Mouse (Mus musculus): Measurements from ENCODE around the gene Hist2h3c2. TPM values are rescaled to one million over a fixed set of nuclear protein-coding genes. Genes with fewer than 3 reads are reported as not detected.

Hist2h3c2 gene
- polyA plus RNA-seq, 1 experiment = 13.5 TPM

GRCm38 (mm10) chr3:96260220-96260619 is 21.3 kb upstream of the Hist2h3c2 start:
- TF ChIP-seq CTCF (IDR thresholded peaks at IDR 0.05; ENCODE audit: low read depth, low read length) (no peak), POLR2A (IDR thresholded peaks at IDR 0.05; ENCODE audit: borderline replicate concordance, low read depth, low read length) (no peak)
- H3K27ac ChIP-seq (ENCODE audit: insufficient read depth, low read depth, low read length) = no peak overlapping the region
- H3K4me1 ChIP-seq (ENCODE audit: control insufficient read depth, insufficient read depth, low read length) = peaks cover 28% of the 10 kb centered on the region
- H3K4me3 ChIP-seq (ENCODE audit: insufficient read depth, low read length) = no peak overlapping the region

- no peak overlapping the region for H3K27ac ChIP-seq (ENCODE audit: insufficient read depth, low read depth, low read length)
- no peak overlapping the region for H3K4me3 ChIP-seq (ENCODE audit: insufficient read depth, low read length)
- TF ChIP-seq POLR2A (IDR thresholded peaks at IDR 0.05; ENCODE audit: borderline replicate concordance, low read depth, low read length) = no peak
- no peak for TF ChIP-seq CTCF (IDR thresholded peaks at IDR 0.05; ENCODE audit: low read depth, low read length)
- H3K4me1 ChIP-seq (ENCODE audit: control insufficient read depth, insufficient read depth, low read length) = peaks cover 31% of the 10 kb centered on the region
Measured at GRCm38 (mm10) chr3:96257190-96257589, 18.3 kb upstream of the Hist2h3c2 start.

GRCm38 (mm10) chr3:96255926-96256593 is 17.1 kb upstream of the Hist2h3c2 start:
- Histone ChIP-seq H3K4me1 (ENCODE audit: control insufficient read depth, insufficient read depth, low read length) (peaks cover 26% of the 10 kb centered on the region), H3K4me3 (ENCODE audit: insufficient read depth, low read length) (no peak overlapping the region), H3K27ac (ENCODE audit: insufficient read depth, low read depth, low read length) (peak overlapping the region; percentile 41)
- TF ChIP-seq POLR2A (IDR thresholded peaks at IDR 0.05; ENCODE audit: borderline replicate concordance, low read depth, low read length) = no peak
- no peak for TF ChIP-seq CTCF (IDR thresholded peaks at IDR 0.05; ENCODE audit: low read depth, low read length)

GRCm38 (mm10) chr3:96254683-96255355 is 15.9 kb upstream of the Hist2h3c2 start:
- H3K4me3 ChIP-seq (ENCODE audit: insufficient read depth, low read length) = no peak overlapping the region
- no peak overlapping the region for H3K27ac ChIP-seq (ENCODE audit: insufficient read depth, low read depth, low read length)
- H3K4me1 ChIP-seq (ENCODE audit: control insufficient read depth, insufficient read depth, low read length) = peaks cover 36% of the 10 kb centered on the region
- TF ChIP-seq POLR2A (IDR thresholded peaks at IDR 0.05; ENCODE audit: borderline replicate concordance, low read depth, low read length) (no peak), CTCF (IDR thresholded peaks at IDR 0.05; ENCODE audit: low read depth, low read length) (no peak)

GRCm38 (mm10) chr3:96251787-96252186 is 12.9 kb upstream of the Hist2h3c2 start:
- no peak for TF ChIP-seq POLR2A (IDR thresholded peaks at IDR 0.05; ENCODE audit: borderline replicate concordance, low read depth, low read length)
- no peak for TF ChIP-seq CTCF (IDR thresholded peaks at IDR 0.05; ENCODE audit: low read depth, low read length)
- H3K4me3 ChIP-seq (ENCODE audit: insufficient read depth, low read length) = no peak overlapping the region
- H3K27ac ChIP-seq (ENCODE audit: insufficient read depth, low read depth, low read length) = peak overlapping the region; percentile 95
- H3K4me1 ChIP-seq (ENCODE audit: control insufficient read depth, insufficient read depth, low read length) = peaks cover 37% of the 10 kb centered on the region

GRCm38 (mm10) chr3:96250890-96251289 is 12.0 kb upstream of the Hist2h3c2 start:
- peaks cover 34% of the 10 kb centered on the region for H3K4me1 ChIP-seq (ENCODE audit: control insufficient read depth, insufficient read depth, low read length)
- H3K27ac ChIP-seq (ENCODE audit: insufficient read depth, low read depth, low read length) = peak overlapping the region; percentile 96
- peak overlapping the region; percentile 25 for H3K4me3 ChIP-seq (ENCODE audit: insufficient read depth, low read length)
- TF ChIP-seq POLR2A (IDR thresholded peaks at IDR 0.05; ENCODE audit: borderline replicate concordance, low read depth, low read length) (no peak), CTCF (IDR thresholded peaks at IDR 0.05; ENCODE audit: low read depth, low read length) (no peak)

GRCm38 (mm10) chr3:96249034-96249345 is 10.1 kb upstream of the Hist2h3c2 start:
- peaks cover 27% of the 10 kb centered on the region for H3K4me1 ChIP-seq (ENCODE audit: control insufficient read depth, insufficient read depth, low read length)
- no peak overlapping the region for H3K27ac ChIP-seq (ENCODE audit: insufficient read depth, low read depth, low read length)
- no peak for TF ChIP-seq POLR2A (IDR thresholded peaks at IDR 0.05; ENCODE audit: borderline replicate concordance, low read depth, low read length)
- TF ChIP-seq CTCF (IDR thresholded peaks at IDR 0.05; ENCODE audit: low read depth, low read length) = no peak
- H3K4me3 ChIP-seq (ENCODE audit: insufficient read depth, low read length) = 0 out of 2 replicates have a peak overlapping the region, but pooled peaks have one; percentile 1

GRCm38 (mm10) chr3:96248141-96249033 is 9.5 kb upstream of the Hist2h3c2 start:
- Histone ChIP-seq H3K27ac (ENCODE audit: insufficient read depth, low read depth, low read length) (0 out of 2 replicates have a peak overlapping the region, but pooled peaks have one; percentile 16), H3K4me1 (ENCODE audit: control insufficient read depth, insufficient read depth, low read length) (peaks cover 33% of the 10 kb centered on the region)

GRCm38 (mm10) chr3:96247356-96248140 is 8.6 kb upstream of the Hist2h3c2 start:
- Histone ChIP-seq H3K4me1 (ENCODE audit: control insufficient read depth, insufficient read depth, low read length) (peaks cover 39% of the 10 kb centered on the region), H3K4me3 (ENCODE audit: insufficient read depth, low read length) (peak overlapping the region; percentile 61), H3K27ac (ENCODE audit: insufficient read depth, low read depth, low read length) (peak overlapping the region; percentile 74)
- TF ChIP-seq POLR2A (IDR thresholded peaks at IDR 0.05; ENCODE audit: borderline replicate concordance, low read depth, low read length) (no peak), CTCF (IDR thresholded peaks at IDR 0.05; ENCODE audit: low read depth, low read length) (no peak)

More at GRCm38 (mm10) chr3:96248141-96249033, 9.5 kb upstream of the Hist2h3c2 start:
- TF ChIP-seq CTCF (IDR thresholded peaks at IDR 0.05; ENCODE audit: low read depth, low read length) = no peak
- no peak for TF ChIP-seq POLR2A (IDR thresholded peaks at IDR 0.05; ENCODE audit: borderline replicate concordance, low read depth, low read length)
- H3K4me3 ChIP-seq (ENCODE audit: insufficient read depth, low read length) = peak overlapping the region; percentile 1; the same call in 1 of the 2 replicates

- peak within 1 kb of the TSS; percentile 61 for H3K4me3 ChIP-seq (ENCODE audit: insufficient read depth, low read length)
- H3K27ac ChIP-seq (ENCODE audit: insufficient read depth, low read depth, low read length) = peak within 1 kb of the TSS; percentile 79
- H3K4me1 ChIP-seq (ENCODE audit: control insufficient read depth, insufficient read depth, low read length) = peaks cover 40% of the 10 kb centered on the region
Measured at GRCm38 (mm10) chr3:96246427-96246856, 7.5 kb upstream of the Hist2h3c2 start, which contains the start of gene Hist2h3c1. Hist2h3c1 (plus strand) TSS chr3:96246685.

GRCm38 (mm10) chr3:96246018-96246417 is 7.1 kb upstream of the Hist2h3c2 start:
- Histone ChIP-seq H3K4me1 (ENCODE audit: control insufficient read depth, insufficient read depth, low read length) (peaks cover 38% of the 10 kb centered on the region), H3K27ac (ENCODE audit: insufficient read depth, low read depth, low read length) (peak overlapping the region; percentile 79), H3K4me3 (ENCODE audit: insufficient read depth, low read length) (peak overlapping the region; percentile 58)

- peaks cover 33% of the 10 kb centered on the region for H3K4me1 ChIP-seq (ENCODE audit: control insufficient read depth, insufficient read depth, low read length)
- peak within 1 kb of the TSS; percentile 97 for H3K27ac ChIP-seq (ENCODE audit: insufficient read depth, low read depth, low read length)
- peak within 1 kb of the TSS; percentile 81 for H3K4me3 ChIP-seq (ENCODE audit: insufficient read depth, low read length)
Measured at GRCm38 (mm10) chr3:96245003-96245886, 6.3 kb upstream of the Hist2h3c2 start, which contains the start of gene Hist2h2aa1. Hist2h2aa1 (plus strand) TSS chr3:96245497.
